Mouse (Mus musculus) cerebellum, adult 2 months (tissue): ENCODE results near the gene Cacna2d3.

Source experiments
- CTCF ChIP-seq: fragments of 200-500 bp; IDR thresholded peaks from 2 replicates; pipeline ENCODE4 v1.5.1; 2011; ENCODE audit warnings: low read depth, mild to moderate bottlenecking, control low read depth, low read length, moderate library complexity, borderline replicate concordance; ENCODE audit not compliant: insufficient read depth
- POLR2A ChIP-seq: fragments of 200-500 bp; IDR thresholded peaks from 2 replicates; pipeline ENCODE4 v1.6.1; 2011; ENCODE audit warnings: low read length, control low read depth, borderline replicate concordance; ENCODE audit not compliant: insufficient read depth

- TF ChIP-seq CTCF (no peak), POLR2A (no peak)
These were observed 495.8 kb downstream of the Cacna2d3 start for GRCm38 (mm10) chr14:29225754-29226365.
